Mouse (Mus musculus): ENCODE results near the gene Ppp2ca.
"Not testable (repeated sequence)": the region's sequence is repeated elsewhere in the genome, so short reads cannot be mapped to it uniquely, and the experiment has no call there.

GRCm38 (mm10) chr11:52116117-52116516 lies 17.6 kb downstream of the Ppp2ca start:
- not testable (repeated sequence) for TF ChIP-seq CTCF, POLR2A (IDR thresholded peaks at IDR 0.05; ENCODE audit: insufficient read depth, low read depth, low read length)

Measured in olfactory bulb, adult 2 months (tissue).